Mouse (Mus musculus) stomach, embryonic 15.5 days (tissue): ENCODE data around the gene Galntl6. TPM values are rescaled to one million over a fixed set of nuclear protein-coding genes. Genes with fewer than 3 reads are reported as not detected.

Experiments used
- ATAC-seq: fragments of 200-750 bp; cut with Nextera tagmentation; 2 replicates; pipeline ENCODE4 v1.8.0; 2017; ENCODE audit warnings: low read depth, moderate number of reproducible peaks, moderate TSS enrichment; ENCODE audit not compliant: insufficient read depth, low FRiP score
- H3K27ac ChIP-seq: fragments of 300-500 bp; sonication (generic); 2 replicates; pipeline ENCODE4 v1.5.1; 2015; ENCODE audit warnings: mild to moderate bottlenecking, inconsistent platforms
- H3K27me3 ChIP-seq: fragments of 300-500 bp; sonication (generic); replicated peaks from 2 replicates; pipeline ENCODE4 v1.6.1; 2015; ENCODE audit warnings: inconsistent platforms
- H3K36me3 ChIP-seq: fragments of 300-500 bp; sonication (generic); 2 replicates; pipeline ENCODE4 v1.6.1; 2015; ENCODE audit warnings: inconsistent platforms
- H3K4me1 ChIP-seq: fragments of 300-500 bp; sonication (generic); 2 replicates; pipeline ENCODE4 v1.6.1; 2015; ENCODE audit warnings: inconsistent platforms
- H3K4me2 ChIP-seq: fragments of 300-500 bp; sonication (generic); 2 replicates; pipeline ENCODE4 v1.6.1; 2015; ENCODE audit warnings: mild to moderate bottlenecking, inconsistent platforms
- H3K4me3 ChIP-seq: fragments of 300-500 bp; sonication (generic); replicated peaks from 2 replicates; pipeline ENCODE4 v1.5.1; 2015; ENCODE audit warnings: inconsistent platforms
- H3K9ac ChIP-seq: fragments of 300-500 bp; sonication (generic); 2 replicates; pipeline ENCODE4 v1.6.1; 2015; ENCODE audit warnings: inconsistent platforms
- H3K9me3 ChIP-seq: fragments of 300-500 bp; sonication (generic); 2 replicates; pipeline ENCODE4 v1.6.1; 2016; ENCODE audit warnings: inconsistent platforms
- WGBS: fragments of 180-500 bp; shearing (Covaris S2); methylation state at CpG from one replicate; pipeline ENCODE4 v1.1.7; 2015; 5-methylcytosine and 5-hydroxymethylcytosine counted together
- polyA plus RNA-seq: library from polyadenylated mRNA; unstranded; fragments of >200 nt; fragmentation: Nextera tagmentation; extraction: Ambion mirVana; gene quantifications from 2 replicates; pipeline ENCODE4 v1.2.1, GENCODE M21; 2015

Gene Galntl6
- polyA plus RNA-seq, 1 experiment from 2014 or later: 1.7 TPM

- no peaks in the 10 kb centered on the region for H3K9me3 ChIP-seq
- H3K9ac ChIP-seq: no peak overlapping the region
- 33% methylated on average over 2 of the region's 2 CpGs for WGBS
- no peak overlapping the region for H3K4me2 ChIP-seq
- no peak for ATAC-seq
- no peak overlapping the region for H3K27ac ChIP-seq
- H3K4me1 ChIP-seq: no peaks in the 10 kb centered on the region
- H3K27me3 ChIP-seq: no peaks in the 10 kb centered on the region
- H3K4me3 ChIP-seq: no peak overlapping the region
- no peaks in the 10 kb centered on the region for H3K36me3 ChIP-seq
These were observed 888.8 kb downstream of the Galntl6 start for GRCm38 (mm10) chr8:58023426-58024176.

GRCm38 (mm10) chr8:57989428-57990171 lies 922.8 kb downstream of the Galntl6 start:
- WGBS: 82% methylated on average over 1 of the region's 1 CpGs
- Histone ChIP-seq H3K4me1 (no peaks in the 10 kb centered on the region), H3K9ac (no peak overlapping the region), H3K27ac (no peak overlapping the region), H3K36me3 (no peaks in the 10 kb centered on the region), H3K27me3 (no peaks in the 10 kb centered on the region), H3K4me2 (no peak overlapping the region), H3K4me3 (no peak overlapping the region), H3K9me3 (no peaks in the 10 kb centered on the region)
- no peak for ATAC-seq

- Histone ChIP-seq H3K27ac (no peak overlapping the region), H3K36me3 (no peaks in the 10 kb centered on the region), H3K9ac (no peak overlapping the region), H3K27me3 (no peaks in the 10 kb centered on the region), H3K9me3 (no peaks in the 10 kb centered on the region), H3K4me2 (no peak overlapping the region), H3K4me3 (no peak overlapping the region), H3K4me1 (no peaks in the 10 kb centered on the region)
- no peak for ATAC-seq
- WGBS: 83% methylated on average over 4 of the region's 4 CpGs
These were observed 935.1 kb downstream of the Galntl6 start for GRCm38 (mm10) chr8:57977372-57977771.

DNA sequence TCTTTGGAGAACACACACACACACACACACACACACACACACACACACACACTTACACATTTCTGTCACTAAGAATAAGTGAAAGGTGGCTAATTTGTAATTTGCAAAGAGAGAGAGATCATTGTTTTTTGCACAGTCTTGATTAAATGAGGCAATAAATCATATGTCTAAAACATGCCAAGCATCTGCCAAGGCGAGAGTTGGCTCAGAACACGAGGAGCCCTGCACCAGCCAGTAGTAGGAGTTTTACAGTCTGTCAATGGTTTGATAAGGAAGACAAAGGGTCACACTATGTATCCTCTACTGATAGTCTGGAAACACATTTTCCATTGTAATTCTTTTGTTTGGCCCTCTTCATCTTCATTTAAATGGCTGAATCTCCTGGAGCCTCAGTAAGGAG lies 938.3 kb downstream of the Galntl6 start:
- H3K4me1 ChIP-seq: no peaks in the 10 kb centered on the region
- no peak overlapping the region for H3K4me2 ChIP-seq
- H3K9ac ChIP-seq: no peak overlapping the region
- H3K27ac ChIP-seq: no peak overlapping the region
- H3K4me3 ChIP-seq: no peak overlapping the region
- H3K9me3 ChIP-seq: no peaks in the 10 kb centered on the region
- no peaks in the 10 kb centered on the region for H3K27me3 ChIP-seq
- 35% methylated on average over 2 of the region's 2 CpGs for WGBS
- no peaks in the 10 kb centered on the region for H3K36me3 ChIP-seq
- no peak for ATAC-seq

- Histone ChIP-seq H3K9ac (no peak overlapping the region), H3K27ac (no peak overlapping the region), H3K9me3 (no peaks in the 10 kb centered on the region), H3K36me3 (no peaks in the 10 kb centered on the region), H3K4me1 (no peaks in the 10 kb centered on the region), H3K4me2 (no peak overlapping the region), H3K27me3 (no peaks in the 10 kb centered on the region), H3K4me3 (no peak overlapping the region)
- no peak for ATAC-seq
- WGBS: 61% methylated on average over 3 of the region's 3 CpGs
These were observed 939.6 kb downstream of the Galntl6 start for GRCm38 (mm10) chr8:57972832-57973231.

- Histone ChIP-seq H3K4me2 (no peak overlapping the region), H3K9me3 (no peaks in the 10 kb centered on the region), H3K27ac (no peak overlapping the region), H3K4me1 (no peaks in the 10 kb centered on the region), H3K36me3 (no peaks in the 10 kb centered on the region), H3K4me3 (no peak overlapping the region), H3K9ac (no peak overlapping the region), H3K27me3 (no peaks in the 10 kb centered on the region)
- no peak for ATAC-seq
- 22% methylated on average over 6 of the region's 6 CpGs for WGBS
These were observed 945.8 kb downstream of the Galntl6 start for GRCm38 (mm10) chr8:57966676-57967075.

GRCm38 (mm10) chr8:57965508-57965907 lies 946.9 kb downstream of the Galntl6 start:
- no peaks in the 10 kb centered on the region for H3K36me3 ChIP-seq
- 48% methylated on average over 5 of the region's 5 CpGs for WGBS
- H3K9me3 ChIP-seq: no peaks in the 10 kb centered on the region
- no peak overlapping the region for H3K4me2 ChIP-seq
- no peak for ATAC-seq
- H3K4me3 ChIP-seq: no peak overlapping the region
- no peaks in the 10 kb centered on the region for H3K4me1 ChIP-seq
- no peak overlapping the region for H3K27ac ChIP-seq
- H3K9ac ChIP-seq: no peak overlapping the region
- H3K27me3 ChIP-seq: no peaks in the 10 kb centered on the region

DNA sequence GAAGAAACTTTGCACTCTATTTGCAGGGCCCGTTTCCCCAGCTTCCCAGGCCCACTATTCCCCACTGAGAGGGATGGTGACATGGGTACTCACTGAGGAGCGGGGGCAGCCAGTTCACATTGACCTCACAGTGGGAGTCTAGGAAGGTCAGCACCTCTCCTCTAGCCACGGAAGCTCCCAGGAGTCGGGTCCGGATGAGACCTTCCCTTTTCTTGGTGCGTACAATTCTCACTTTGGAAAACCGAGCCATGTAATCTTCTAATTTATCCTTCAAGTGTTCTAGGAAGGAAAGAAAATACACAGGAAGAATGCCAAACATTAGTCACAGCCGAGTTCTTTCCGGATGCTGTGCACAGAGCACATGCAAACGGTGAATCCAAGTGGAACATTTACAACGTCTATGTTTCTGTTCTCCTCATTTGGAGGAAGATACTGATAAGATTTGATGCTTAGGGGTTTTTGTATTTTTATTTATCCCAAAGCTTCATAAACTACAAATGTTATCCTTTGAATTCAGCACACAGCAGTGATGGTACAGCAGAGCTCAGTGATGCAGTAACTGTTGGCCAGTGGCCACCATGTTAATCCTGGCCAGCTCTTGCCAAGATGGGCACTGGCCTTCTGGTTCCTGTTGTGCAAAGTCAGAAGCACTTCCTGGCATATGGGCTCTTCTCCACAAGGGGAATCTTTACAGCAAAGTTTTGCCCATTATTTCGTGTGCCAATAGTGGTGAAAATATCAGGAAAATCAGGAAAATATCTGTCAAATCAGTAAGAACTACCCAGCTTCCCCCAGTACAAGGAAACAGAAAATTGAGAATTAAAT lies 949.9 kb downstream of the Galntl6 start:
- Histone ChIP-seq H3K9ac (no peak overlapping the region), H3K4me2 (no peak overlapping the region), H3K27me3 (no peaks in the 10 kb centered on the region), H3K4me1 (no peaks in the 10 kb centered on the region), H3K4me3 (no peak overlapping the region), H3K36me3 (no peaks in the 10 kb centered on the region), H3K27ac (no peak overlapping the region), H3K9me3 (no peaks in the 10 kb centered on the region)
- 53% methylated on average over 12 of the region's 12 CpGs for WGBS
- no peak for ATAC-seq

- Histone ChIP-seq H3K4me2 (no peak overlapping the region), H3K9me3 (no peaks in the 10 kb centered on the region), H3K36me3 (no peaks in the 10 kb centered on the region), H3K27ac (no peak overlapping the region), H3K9ac (no peak overlapping the region), H3K27me3 (no peaks in the 10 kb centered on the region), H3K4me1 (no peaks in the 10 kb centered on the region), H3K4me3 (no peak overlapping the region)
- 40% methylated on average over 3 of the region's 3 CpGs for WGBS
- no peak for ATAC-seq
These were observed 953.3 kb downstream of the Galntl6 start for GRCm38 (mm10) chr8:57959136-57959535.

DNA sequence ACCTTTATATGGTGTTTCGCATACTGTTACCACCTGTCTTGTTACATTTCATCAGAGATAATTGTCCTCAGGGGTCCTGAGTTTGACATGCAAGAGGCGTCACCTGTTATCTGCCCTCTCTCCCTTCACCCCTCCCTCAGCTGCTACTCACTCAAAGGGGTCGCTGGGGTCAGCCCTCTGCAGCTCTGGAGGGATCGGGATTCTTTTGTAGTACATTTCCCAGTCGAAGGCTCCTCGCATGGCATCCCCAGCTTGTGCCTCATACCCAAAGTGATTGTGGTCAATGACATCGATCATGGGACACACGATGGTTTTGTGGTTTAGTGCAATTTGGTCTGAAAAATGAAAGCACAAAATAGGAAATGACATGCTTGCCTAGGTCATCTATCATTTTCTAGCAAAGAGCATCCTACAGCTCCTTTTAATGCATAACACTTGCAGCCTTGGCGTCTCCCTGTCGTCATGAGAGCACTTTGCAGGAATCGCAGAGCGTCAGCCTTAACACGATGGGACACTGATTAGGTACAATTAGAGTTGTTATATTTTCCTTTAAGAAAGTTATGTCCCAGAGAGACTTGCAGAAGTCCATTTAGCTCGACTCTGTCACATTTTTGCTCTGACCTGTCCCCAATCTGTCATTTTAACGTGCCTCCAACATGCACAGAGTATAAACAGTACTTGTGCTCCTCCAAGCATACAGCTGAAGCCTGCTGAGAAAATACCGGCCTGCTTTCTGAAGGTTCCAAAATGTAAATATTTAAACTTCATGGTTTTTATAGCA lies 954.1 kb downstream of the Galntl6 start:
- Histone ChIP-seq H3K36me3 (no peaks in the 10 kb centered on the region), H3K27ac (no peak overlapping the region), H3K27me3 (no peaks in the 10 kb centered on the region), H3K4me1 (no peaks in the 10 kb centered on the region), H3K9ac (no peak overlapping the region), H3K4me3 (no peak overlapping the region), H3K4me2 (peak overlapping the region; percentile 19; the same call in 1 of the 2 replicates), H3K9me3 (no peaks in the 10 kb centered on the region)
- ATAC-seq: no peak
- WGBS: 30% methylated on average over 16 of the region's 16 CpGs

GRCm38 (mm10) chr8:57955501-57955900 lies 956.9 kb downstream of the Galntl6 start:
- Histone ChIP-seq H3K4me1 (no peaks in the 10 kb centered on the region), H3K9me3 (no peaks in the 10 kb centered on the region), H3K36me3 (no peaks in the 10 kb centered on the region), H3K4me3 (no peak overlapping the region), H3K9ac (no peak overlapping the region), H3K27ac (no peak overlapping the region), H3K27me3 (no peaks in the 10 kb centered on the region), H3K4me2 (no peak overlapping the region)
- 74% methylated on average over 7 of the region's 7 CpGs for WGBS
- ATAC-seq: no peak
